Mouse (Mus musculus): ENCODE results near the gene Auts2.

- TF ChIP-seq CTCF (IDR thresholded peaks at IDR 0.05; ENCODE audit: low read depth) (no peak), EP300 (IDR thresholded peaks at IDR 0.05; ENCODE audit: low read depth) (no peak)
Observed at GRCm38 (mm10) chr5:132341315-132341714, 201.8 kb downstream of the Auts2 start.
